Mouse (Mus musculus): ENCODE measurements around the gene Pdlim7. TPM values are rescaled to one million over a fixed set of nuclear protein-coding genes. Genes with fewer than 3 reads are reported as not detected.

Gene Pdlim7
- polyA plus RNA-seq, 1 experiment from 2014 or later: 124 TPM

- Histone ChIP-seq H3K4me1 (ENCODE audit: control insufficient read depth, insufficient read depth, low read length) (no peaks in the 10 kb centered on the region), H3K4me3 (ENCODE audit: low read depth, low read length) (no peak overlapping the region), H3K27ac (ENCODE audit: low read depth, low read length) (no peak overlapping the region), H3K36me3 (ENCODE audit: control insufficient read depth, insufficient read depth, low read length) (peaks cover 22% of the 10 kb centered on the region), H3K9me3 (replicated peaks; ENCODE audit: control insufficient read depth, low read length) (no peaks in the 10 kb centered on the region), H3K9ac (ENCODE audit: low read length) (no peak overlapping the region), H3K27me3 (replicated peaks; ENCODE audit: control insufficient read depth, insufficient read depth, low read length) (no peaks in the 10 kb centered on the region), H3K4me2 (ENCODE audit: low read length) (no peak overlapping the region)
- no peak for ATAC-seq
- 83% methylated on average over 16 of the region's 16 CpGs for WGBS
- DNase-seq (ENCODE audit: low spot score): no peak
These were observed 12.5 kb upstream of the Pdlim7 start for GRCm38 (mm10) chr13:55525733-55526553.

- Histone ChIP-seq H3K4me2 (ENCODE audit: low read length) (no peak overlapping the region), H3K9ac (ENCODE audit: low read length) (no peak overlapping the region), H3K36me3 (ENCODE audit: control insufficient read depth, insufficient read depth, low read length) (0 out of 2 replicates have a peak, but pooled peaks cover 4% of the 10 kb centered on the region), H3K27me3 (replicated peaks; ENCODE audit: control insufficient read depth, insufficient read depth, low read length) (no peaks in the 10 kb centered on the region), H3K9me3 (replicated peaks; ENCODE audit: control insufficient read depth, low read length) (no peaks in the 10 kb centered on the region), H3K4me1 (ENCODE audit: control insufficient read depth, insufficient read depth, low read length) (no peaks in the 10 kb centered on the region), H3K27ac (ENCODE audit: low read depth, low read length) (no peak overlapping the region), H3K4me3 (ENCODE audit: low read depth, low read length) (no peak overlapping the region)
- DNase-seq (ENCODE audit: low spot score) (no peak), ATAC-seq (no peak)
- WGBS: 95% methylated on average over 23 of the region's 23 CpGs
These were observed 10.6 kb upstream of the Pdlim7 start for GRCm38 (mm10) chr13:55523951-55524600.

DNA sequence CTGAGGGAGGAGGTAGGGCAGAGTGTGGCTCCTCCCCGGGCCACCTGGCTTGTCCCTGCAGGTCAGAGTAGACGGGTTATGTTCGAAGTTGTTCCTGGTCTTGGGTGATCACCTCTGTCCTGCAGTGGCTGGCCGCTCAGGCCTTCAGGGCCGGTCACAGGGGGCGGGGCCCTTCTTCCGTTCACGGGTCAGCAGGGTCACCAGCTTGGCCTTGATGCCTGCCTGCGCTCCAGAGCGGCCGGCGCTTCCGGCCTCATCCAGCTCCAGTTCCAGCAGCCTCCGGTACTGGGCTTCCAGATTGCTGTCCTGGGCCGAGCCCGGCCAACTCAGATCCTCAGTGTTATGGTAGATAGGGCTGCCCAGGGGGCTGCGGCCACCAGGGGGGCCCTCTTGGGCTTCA is 9.8 kb upstream of the Pdlim7 start:
- no peaks in the 10 kb centered on the region for H3K27me3 ChIP-seq (replicated peaks; ENCODE audit: control insufficient read depth, insufficient read depth, low read length)
- no peak overlapping the region for H3K9ac ChIP-seq (ENCODE audit: low read length)
- H3K36me3 ChIP-seq (ENCODE audit: control insufficient read depth, insufficient read depth, low read length): 0 out of 2 replicates have a peak, but pooled peaks cover 4% of the 10 kb centered on the region
- no peaks in the 10 kb centered on the region for H3K4me1 ChIP-seq (ENCODE audit: control insufficient read depth, insufficient read depth, low read length)
- H3K4me3 ChIP-seq (ENCODE audit: low read depth, low read length): no peak overlapping the region
- no peak for DNase-seq (ENCODE audit: low spot score)
- 82% methylated on average over 17 of the region's 17 CpGs for WGBS
- no peak overlapping the region for H3K27ac ChIP-seq (ENCODE audit: low read depth, low read length)
- no peaks in the 10 kb centered on the region for H3K9me3 ChIP-seq (replicated peaks; ENCODE audit: control insufficient read depth, low read length)
- no peak for ATAC-seq
- H3K4me2 ChIP-seq (ENCODE audit: low read length): no peak overlapping the region

- H3K27ac ChIP-seq (ENCODE audit: low read depth, low read length): no peak overlapping the region
- no peak overlapping the region for H3K4me2 ChIP-seq (ENCODE audit: low read length)
- no peak overlapping the region for H3K4me3 ChIP-seq (ENCODE audit: low read depth, low read length)
- ATAC-seq (no peak), DNase-seq (ENCODE audit: low spot score) (no peak)
- no peak overlapping the region for H3K9ac ChIP-seq (ENCODE audit: low read length)
- H3K27me3 ChIP-seq (replicated peaks; ENCODE audit: control insufficient read depth, insufficient read depth, low read length): no peaks in the 10 kb centered on the region
- H3K36me3 ChIP-seq (ENCODE audit: control insufficient read depth, insufficient read depth, low read length): 0 out of 2 replicates have a peak, but pooled peaks cover 4% of the 10 kb centered on the region
- no peaks in the 10 kb centered on the region for H3K4me1 ChIP-seq (ENCODE audit: control insufficient read depth, insufficient read depth, low read length)
- 54% methylated on average over 8 of the region's 8 CpGs for WGBS
- no peaks in the 10 kb centered on the region for H3K9me3 ChIP-seq (replicated peaks; ENCODE audit: control insufficient read depth, low read length)
These were observed 9.3 kb upstream of the Pdlim7 start for GRCm38 (mm10) chr13:55522730-55523129.

DNA sequence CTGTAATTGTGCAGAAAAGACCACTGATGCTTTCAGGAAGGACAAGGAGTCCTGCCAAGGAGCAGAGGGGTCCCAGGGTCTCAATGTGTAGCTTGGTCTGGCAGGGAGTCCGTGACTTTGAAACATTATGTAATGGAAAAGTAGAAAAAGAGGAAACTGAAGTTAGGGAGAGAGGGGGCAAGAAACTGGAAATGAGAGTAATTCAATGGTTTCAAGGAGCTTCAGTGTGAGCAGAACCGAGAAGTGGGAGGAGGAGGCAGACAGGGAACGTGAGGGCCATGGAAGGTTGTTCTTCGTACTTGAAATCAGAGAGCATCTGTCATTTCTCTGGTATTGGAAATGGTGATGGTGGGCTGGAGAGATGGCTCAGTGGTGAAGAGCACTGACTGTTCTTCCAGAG is 6.1 kb upstream of the Pdlim7 start:
- Histone ChIP-seq H3K27ac (ENCODE audit: low read depth, low read length) (no peak overlapping the region), H3K4me3 (ENCODE audit: low read depth, low read length) (no peak overlapping the region), H3K4me2 (ENCODE audit: low read length) (no peak overlapping the region), H3K27me3 (replicated peaks; ENCODE audit: control insufficient read depth, insufficient read depth, low read length) (no peaks in the 10 kb centered on the region), H3K9me3 (replicated peaks; ENCODE audit: control insufficient read depth, low read length) (no peaks in the 10 kb centered on the region), H3K4me1 (ENCODE audit: control insufficient read depth, insufficient read depth, low read length) (no peaks in the 10 kb centered on the region), H3K36me3 (ENCODE audit: control insufficient read depth, insufficient read depth, low read length) (0 out of 2 replicates have a peak, but pooled peaks cover 4% of the 10 kb centered on the region), H3K9ac (ENCODE audit: low read length) (no peak overlapping the region)
- 81% methylated on average over 4 of the region's 4 CpGs for WGBS
- DNase-seq (ENCODE audit: low spot score): no peak
- ATAC-seq: no peak

DNA sequence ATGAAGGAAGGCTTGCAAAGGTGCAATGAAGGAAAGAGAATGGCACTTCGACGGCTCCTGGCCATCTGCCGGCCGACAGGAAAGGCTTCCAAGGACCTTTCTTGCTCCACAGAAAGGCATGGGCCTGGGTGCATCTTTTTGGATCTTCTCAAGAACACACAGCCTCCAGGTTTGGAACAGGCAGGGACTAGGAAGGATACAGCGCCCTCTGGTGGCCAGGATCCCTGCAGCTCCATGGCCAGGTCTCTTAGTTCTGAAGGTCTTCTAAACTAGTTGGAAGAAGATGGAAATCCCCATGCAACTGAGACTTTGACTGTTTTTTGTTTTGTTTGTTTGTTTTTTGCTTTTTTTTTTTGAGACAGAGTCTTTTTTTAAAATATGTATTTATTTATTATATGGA is 3.5 kb upstream of the Pdlim7 start:
- Histone ChIP-seq H3K9me3 (replicated peaks; ENCODE audit: control insufficient read depth, low read length) (no peaks in the 10 kb centered on the region), H3K4me1 (ENCODE audit: control insufficient read depth, insufficient read depth, low read length) (peaks cover 6% of the 10 kb centered on the region), H3K4me2 (ENCODE audit: low read length) (no peak overlapping the region), H3K4me3 (ENCODE audit: low read depth, low read length) (no peak overlapping the region), H3K9ac (ENCODE audit: low read length) (no peak overlapping the region), H3K27ac (ENCODE audit: low read depth, low read length) (no peak overlapping the region), H3K36me3 (ENCODE audit: control insufficient read depth, insufficient read depth, low read length) (no peaks in the 10 kb centered on the region), H3K27me3 (replicated peaks; ENCODE audit: control insufficient read depth, insufficient read depth, low read length) (no peaks in the 10 kb centered on the region)
- ATAC-seq (0 out of 2 replicates have a peak, but pooled peaks have one; percentile 35), DNase-seq (ENCODE audit: low spot score) (peak; percentile 91)
- 8% methylated on average over 5 of the region's 5 CpGs for WGBS

GRCm38 (mm10) chr13:55513828-55514227 is 352 bp upstream of the Pdlim7 start:
- 30% methylated on average over 9 of the region's 9 CpGs for WGBS
- DNase-seq (ENCODE audit: low spot score) (no peak), ATAC-seq (no peak)
- Histone ChIP-seq H3K4me3 (ENCODE audit: low read depth, low read length) (peak overlapping the region; percentile 75), H3K9me3 (replicated peaks; ENCODE audit: control insufficient read depth, low read length) (no peaks in the 10 kb centered on the region), H3K4me1 (ENCODE audit: control insufficient read depth, insufficient read depth, low read length) (peaks cover 25% of the 10 kb centered on the region), H3K4me2 (ENCODE audit: low read length) (peak overlapping the region; percentile 96), H3K9ac (ENCODE audit: low read length) (peak overlapping the region; percentile 84; the same call in 1 of the 2 replicates), H3K36me3 (ENCODE audit: control insufficient read depth, insufficient read depth, low read length) (peaks cover 8% of the 10 kb centered on the region; the same call in 1 of the 2 replicates), H3K27me3 (replicated peaks; ENCODE audit: control insufficient read depth, insufficient read depth, low read length) (no peaks in the 10 kb centered on the region), H3K27ac (ENCODE audit: low read depth, low read length) (no peak overlapping the region)

GRCm38 (mm10) chr13:55512379-55513031 is 971 bp downstream of the Pdlim7 start:
- Histone ChIP-seq H3K4me3 (ENCODE audit: low read depth, low read length) (peak overlapping the region; percentile 75), H3K9me3 (replicated peaks; ENCODE audit: control insufficient read depth, low read length) (no peaks in the 10 kb centered on the region), H3K27ac (ENCODE audit: low read depth, low read length) (peak overlapping the region; percentile 86; the same call in 1 of the 2 replicates), H3K9ac (ENCODE audit: low read length) (peak overlapping the region; percentile 84), H3K4me2 (ENCODE audit: low read length) (peak overlapping the region; percentile 96), H3K27me3 (replicated peaks; ENCODE audit: control insufficient read depth, insufficient read depth, low read length) (no peaks in the 10 kb centered on the region), H3K4me1 (ENCODE audit: control insufficient read depth, insufficient read depth, low read length) (peaks cover 25% of the 10 kb centered on the region), H3K36me3 (ENCODE audit: control insufficient read depth, insufficient read depth, low read length) (peaks cover 21% of the 10 kb centered on the region)
- peak; percentile 36 for ATAC-seq
- DNase-seq (ENCODE audit: low spot score): peak; percentile 37
- whole genome bisulfite sequencing: 1% methylated on average over 25 of the region's 25 CpGs
